Mouse (Mus musculus): ENCODE data around the gene Mast3. TPM values are rescaled to one million over a fixed set of nuclear protein-coding genes. Genes with fewer than 3 reads are reported as not detected.

The Mast3 gene
- total RNA-seq, 2 experiments from 2014 or later, result 452 to 459 TPM

GRCm38 (mm10) chr8:70743656-70744590, 60.9 kb downstream of the Mast3 start:
- DNase-seq, result no peak

DNA sequence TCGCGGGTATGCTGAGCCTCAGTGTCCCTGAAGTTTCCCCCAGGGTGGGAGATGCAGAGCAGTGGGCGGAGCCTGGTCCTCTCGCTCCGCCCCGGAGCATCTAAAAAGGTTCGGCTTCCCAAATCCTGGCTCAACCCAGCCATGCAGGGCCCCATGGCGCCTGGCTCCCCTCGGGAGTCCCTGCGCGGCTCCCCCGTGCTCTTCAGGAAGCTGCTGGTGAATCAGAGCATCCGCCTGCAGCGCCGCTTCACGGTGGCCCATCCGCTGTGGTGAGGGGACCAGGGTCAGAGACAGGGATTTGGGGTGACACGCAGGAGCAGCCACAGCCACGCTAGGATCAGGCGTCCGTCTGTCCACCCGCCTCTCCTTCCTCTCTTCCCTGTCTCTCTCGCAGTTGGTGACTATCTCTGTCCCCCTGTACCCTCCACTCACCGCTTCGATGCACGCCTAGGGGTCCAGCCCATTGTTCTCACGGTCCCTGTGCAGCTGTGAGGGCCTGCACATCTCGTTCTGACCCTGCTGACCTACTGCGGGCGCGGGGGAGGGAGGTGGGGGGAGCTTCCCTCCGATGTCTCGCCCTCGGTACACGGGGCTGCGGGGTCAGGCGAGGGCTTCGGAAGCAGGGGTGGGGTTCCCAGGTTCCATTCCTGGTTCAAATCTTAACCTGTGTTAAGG, 61.7 kb downstream of the Mast3 start:
- no peak for DNase-seq

DNA sequence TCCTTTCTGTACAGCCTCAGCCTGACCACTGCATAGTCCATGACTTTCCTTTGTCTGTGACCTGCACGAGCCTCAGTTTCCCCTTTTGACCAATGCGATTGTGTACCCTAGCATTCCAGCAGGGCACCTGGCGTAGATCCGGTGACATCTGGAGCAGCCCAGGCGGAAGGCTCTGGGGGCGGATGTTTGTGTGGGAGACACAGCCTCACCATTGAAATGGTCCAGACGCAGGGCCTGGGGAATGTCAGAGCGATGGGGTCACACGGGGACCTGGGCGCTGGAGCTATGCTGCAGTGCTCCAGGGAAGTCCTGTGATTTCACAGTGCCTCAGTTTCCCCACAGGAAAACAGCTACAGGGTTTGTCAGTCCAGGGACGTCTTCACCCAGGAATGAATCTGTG, 62.7 kb downstream of the Mast3 start:
- no peak for DNase-seq

GRCm38 (mm10) chr8:70741661-70742060, 63.2 kb downstream of the Mast3 start:
- no peak for DNase-seq

GRCm38 (mm10) chr8:70738211-70738610, 66.6 kb downstream of the Mast3 start:
- no peak for DNase-seq

- DNase-seq, result no peak
These were observed 67.1 kb downstream of the Mast3 start for GRCm38 (mm10) chr8:70737705-70738104.

- no peak for DNase-seq
These were observed 73.9 kb downstream of the Mast3 start for GRCm38 (mm10) chr8:70730956-70731355.

DNA sequence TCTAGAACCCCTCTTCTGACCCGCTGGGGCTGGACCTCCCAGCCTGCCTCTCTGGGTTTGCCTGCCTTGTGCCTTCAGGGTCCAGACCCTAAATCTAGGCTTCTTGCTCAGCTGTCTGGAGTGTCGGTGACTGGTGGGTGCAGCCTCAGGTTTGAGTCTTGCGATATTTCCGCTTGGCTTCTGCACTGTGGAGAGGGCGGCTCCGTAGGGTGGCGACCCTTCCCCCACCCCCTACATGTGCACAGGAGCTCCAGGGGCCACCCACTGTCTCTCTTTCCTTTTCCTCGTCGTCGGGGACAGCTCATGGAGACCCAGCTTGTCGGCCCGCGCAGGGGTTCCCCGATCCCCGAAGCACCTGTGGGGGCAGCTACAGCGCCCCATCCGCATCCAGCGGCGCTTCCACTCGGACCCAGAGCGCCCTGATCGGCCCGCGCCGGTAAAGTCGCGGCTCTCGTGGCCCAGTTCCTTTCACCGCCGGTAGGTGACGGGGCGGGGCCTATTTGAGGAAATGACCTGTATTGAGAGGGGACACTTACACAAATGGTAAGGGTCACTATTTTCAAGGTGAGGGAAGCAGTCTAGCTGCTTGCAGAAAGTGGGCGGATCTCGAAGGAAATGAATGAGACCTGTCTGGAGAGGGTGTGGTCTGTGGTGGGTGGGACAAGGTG, 74.9 kb downstream of the Mast3 start:
- no peak for DNase-seq

Small RNA genes lying within 50 kb of the gene (microRNA-seq; reads per million reads assigned to microRNA genes)
- 56.5 to 61.2 reads per million in 2 experiments for gene Mir7240

Other genes starting within 250 kb of the Mast3 start
- gene Isyna1, start 210.7 kb downstream of the Mast3 start, total RNA-seq (2021), result 10 to 100 TPM; 42.9 to 54.3 TPM
- 100 to 1,000 TPM; 276 to 279 TPM for gene Ssbp4, start 196.2 kb downstream of the Mast3 start, total RNA-seq (2021)
- 1 to 10 TPM in 1 of 2 experiments, under 1 TPM in 1; 0.33 to 1.0 TPM for gene Lrrc25, start 188.9 kb downstream of the Mast3 start, total RNA-seq (2021)
- not detected for gene Gdf15, start 172.6 kb downstream of the Mast3 start, total RNA-seq (2021)
- gene Pgpep1, start 144.7 kb downstream of the Mast3 start, total RNA-seq (2021), result 10 to 100 TPM; 23.1 TPM
- 10 to 100 TPM; 60.3 to 68.5 TPM for gene Lsm4, start 131.8 kb downstream of the Mast3 start, total RNA-seq (2021)
- 100 to 1,000 TPM; 157 to 183 TPM for gene Jund, start 106.1 kb downstream of the Mast3 start, total RNA-seq (2021)
- gene Iqcn, start 101.6 kb downstream of the Mast3 start, total RNA-seq (2021), result under 1 TPM; 0.08 to 0.10 TPM
- gene Gm3336, start 86.5 kb downstream of the Mast3 start, total RNA-seq (2021), result not detected
- gene Pde4c, start 81.3 kb downstream of the Mast3 start, total RNA-seq (2021), result 1 to 10 TPM; 1.5 to 2.4 TPM
- gene Rab3a, start 50.4 kb downstream of the Mast3 start, total RNA-seq (2021), result 100 to 1,000 TPM; 729 to 765 TPM
- gene Mpv17l2, start 44.1 kb downstream of the Mast3 start, total RNA-seq (2021), result 10 to 100 TPM; 34.3 to 35.8 TPM
- 100 to 1,000 TPM; 153 to 158 TPM for gene Pik3r2, start 28.3 kb downstream of the Mast3 start, total RNA-seq (2021)
- under 1 TPM; 0.56 to 0.87 TPM for gene Il12rb1, start 3.4 kb upstream of the Mast3 start, total RNA-seq (2021)
- 10 to 100 TPM; 18.5 to 25.6 TPM for gene Arrdc2, start 34.7 kb upstream of the Mast3 start, total RNA-seq (2021)
- gene Kcnn1, start 58.2 kb upstream of the Mast3 start, total RNA-seq (2021), result 10 to 100 TPM; 16.9 to 17.7 TPM
- 10 to 100 TPM; 83.4 to 95.4 TPM for gene Ccdc124, start 68.9 kb upstream of the Mast3 start, total RNA-seq (2021)
- gene Slc5a5, start 87.7 kb upstream of the Mast3 start, total RNA-seq (2021), result 1 to 10 TPM; 8.1 to 8.9 TPM
- 100 to 1,000 TPM; 659 to 685 TPM for gene Rpl18a, start 92.4 kb upstream of the Mast3 start, total RNA-seq (2021)
- 10 to 100 TPM; 87.3 to 89.7 TPM for gene Map1s, start 100.9 kb upstream of the Mast3 start, total RNA-seq (2021)